Mouse (Mus musculus): ENCODE results near the gene Olfml3.

- TF ChIP-seq CTCF (IDR thresholded peaks at IDR 0.05; ENCODE audit: low read depth, low read length): no peak
- no peak for TF ChIP-seq TAL1 (conservative IDR thresholded peaks at IDR 0.05; ENCODE audit: low read depth, low read length)
- no peak for TF ChIP-seq GATA1 (IDR thresholded peaks at IDR 0.05; ENCODE audit: borderline replicate concordance, low read length)
- no peak for TF ChIP-seq POLR2AphosphoS5 (IDR thresholded peaks at IDR 0.05; ENCODE audit: insufficient replicate concordance, low read depth, low read length)
Measured at GRCm38 (mm10) chr3:103724137-103724536, 13.7 kb downstream of the Olfml3 start.

Measured in G1E (cell line).